Mouse (Mus musculus) bone marrow macrophage, adult 2 months (primary cell): Measurements from ENCODE around the gene Ficd.

Experiments
- CTCF ChIP-seq: IDR thresholded peaks from 2 replicates; pipeline ENCODE4 v1.5.1; 2012; ENCODE audit warnings: low read depth, mild to moderate bottlenecking, low read length, moderate library complexity
- POLR2A ChIP-seq: IDR thresholded peaks from 2 replicates; pipeline ENCODE4 v1.6.1; 2012; ENCODE audit warnings: mild to moderate bottlenecking, low read depth, low read length, borderline replicate concordance

- TF ChIP-seq POLR2A (no peak), CTCF (no peak)
These were observed 19.9 kb downstream of the Ficd start for GRCm38 (mm10) chr5:113755347-113756030.
